Mouse (Mus musculus) C2C12 (cell line): ENCODE data around the gene 1110032F04Rik. TPM values are rescaled to one million over a fixed set of nuclear protein-coding genes. Genes with fewer than 3 reads are reported as not detected.

Source experiments
- H3K27me3 ChIP-seq: one replicate; pipeline ENCODE4 v1.6.1; 2011; ENCODE audit not compliant: control insufficient read depth, insufficient read depth, insufficient read length
- H3K36me3 ChIP-seq: one replicate; pipeline ENCODE4 v1.6.1; 2011; ENCODE audit not compliant: control insufficient read depth, insufficient read depth
- H3K4me3 ChIP-seq: one replicate; pipeline ENCODE4 v1.5.1; 2011; ENCODE audit warnings: mild to moderate bottlenecking, control low read depth; ENCODE audit not compliant: poor library complexity, insufficient read depth, severe bottlenecking
- H3K79me2 ChIP-seq: one replicate; pipeline ENCODE4 v1.6.1; 2011; ENCODE audit not compliant: control insufficient read depth, insufficient read depth
- H3K79me3 ChIP-seq: one replicate; pipeline ENCODE4 v1.6.1; 2011; ENCODE audit warnings: low read depth, control low read depth
- H3ac ChIP-seq: one replicate; pipeline ENCODE3; 2011; ENCODE audit warnings: low read depth; ENCODE audit not compliant: control insufficient read depth, insufficient read length
- CEBPB ChIP-seq: IDR thresholded peaks from one replicate; pipeline ENCODE4 v1.6.1; 2011; ENCODE audit warnings: low read depth, mild to moderate bottlenecking, control low read depth, moderate library complexity
- CTCF ChIP-seq: IDR thresholded peaks from one replicate; pipeline ENCODE4 v1.5.1; 2011; ENCODE audit not compliant: control insufficient read depth, insufficient read depth, insufficient read length
- FOSL1 ChIP-seq: IDR thresholded peaks from one replicate; pipeline ENCODE4 v1.8.0; 2011; ENCODE audit warnings: mild to moderate bottlenecking, low read length; ENCODE audit not compliant: poor library complexity, insufficient read depth, severe bottlenecking
- MAX ChIP-seq: IDR thresholded peaks from one replicate; pipeline ENCODE4 v1.6.1; 2011; ENCODE audit warnings: mild to moderate bottlenecking, control low read depth
- MYOD1 ChIP-seq: IDR thresholded peaks from one replicate; pipeline ENCODE4 v1.6.1; 2011; ENCODE audit warnings: low read depth; ENCODE audit not compliant: control insufficient read depth, insufficient read length
- MYOG ChIP-seq: IDR thresholded peaks from one replicate; pipeline ENCODE4 v1.6.1; 2011; ENCODE audit not compliant: control insufficient read depth, insufficient read length; ENCODE audit errors: extremely low read depth
- USF1 ChIP-seq: IDR thresholded peaks from one replicate; pipeline ENCODE4 v1.6.1; 2011; ENCODE audit warnings: low read depth, mild to moderate bottlenecking, control low read depth, moderate library complexity
- polyA plus RNA-seq: library from polyadenylated mRNA; unstranded; fragments of >200 nt; fragmentation: generic; extraction: Trizol; gene quantifications from one replicate; pipeline ENCODE4 v1.2.1, GENCODE M21; 2012; ENCODE audit warnings: missing spikeins

1110032F04Rik gene
- polyA plus RNA-seq, 1 experiment = not detected

- TF ChIP-seq FOSL1 = no peak
- no peak for TF ChIP-seq MYOG
- no peak for TF ChIP-seq CTCF
- no peak for TF ChIP-seq USF1
- TF ChIP-seq MYOD1 = no peak
- no peak for TF ChIP-seq MAX
- TF ChIP-seq CEBPB = no peak
- no peaks in the 10 kb centered on the region for H3K27me3 ChIP-seq
- H3ac ChIP-seq = no peak overlapping the region
- no peaks in the 10 kb centered on the region for H3K79me3 ChIP-seq
- no peak overlapping the region for H3K4me3 ChIP-seq
- H3K79me2 ChIP-seq = no peaks in the 10 kb centered on the region
- no peaks in the 10 kb centered on the region for H3K36me3 ChIP-seq
These were observed 41.7 kb upstream of the 1110032F04Rik start for GRCm38 (mm10) chr3:68827671-68828070.

GRCm38 (mm10) chr3:68829944-68830343 lies 39.4 kb upstream of the 1110032F04Rik start:
- no peaks in the 10 kb centered on the region for H3K27me3 ChIP-seq
- TF ChIP-seq CEBPB (no peak), USF1 (no peak), MAX (no peak), FOSL1 (no peak), MYOD1 (no peak), CTCF (no peak), MYOG (no peak)
- no peaks in the 10 kb centered on the region for H3K79me3 ChIP-seq
- H3K36me3 ChIP-seq = no peaks in the 10 kb centered on the region
- H3ac ChIP-seq = no peak overlapping the region
- no peaks in the 10 kb centered on the region for H3K79me2 ChIP-seq
- H3K4me3 ChIP-seq = no peak overlapping the region

- no peaks in the 10 kb centered on the region for H3K36me3 ChIP-seq
- H3K4me3 ChIP-seq = no peak overlapping the region
- H3K27me3 ChIP-seq = no peaks in the 10 kb centered on the region
- H3K79me3 ChIP-seq = no peaks in the 10 kb centered on the region
- TF ChIP-seq MYOD1 (no peak), MYOG (no peak), MAX (no peak), CTCF (no peak), FOSL1 (no peak)
- no peaks in the 10 kb centered on the region for H3K79me2 ChIP-seq
- no peak overlapping the region for H3ac ChIP-seq
These were observed 32.4 kb upstream of the 1110032F04Rik start for GRCm38 (mm10) chr3:68836857-68837499.

GRCm38 (mm10) chr3:68840206-68840605 lies 29.2 kb upstream of the 1110032F04Rik start:
- H3ac ChIP-seq = no peak overlapping the region
- H3K4me3 ChIP-seq = no peak overlapping the region
- H3K79me2 ChIP-seq = no peaks in the 10 kb centered on the region
- H3K36me3 ChIP-seq = no peaks in the 10 kb centered on the region
- no peaks in the 10 kb centered on the region for H3K27me3 ChIP-seq
- TF ChIP-seq MAX (no peak), USF1 (no peak), CTCF (no peak), MYOD1 (no peak), CEBPB (no peak)
- no peaks in the 10 kb centered on the region for H3K79me3 ChIP-seq

- Histone ChIP-seq H3ac (no peak overlapping the region), H3K79me2 (no peaks in the 10 kb centered on the region), H3K27me3 (no peaks in the 10 kb centered on the region)
These were observed 25.4 kb upstream of the 1110032F04Rik start for GRCm38 (mm10) chr3:68844025-68844424.

GRCm38 (mm10) chr3:68848323-68848722 lies 21.1 kb upstream of the 1110032F04Rik start:
- Histone ChIP-seq H3K79me2 (no peaks in the 10 kb centered on the region), H3K4me3 (no peak overlapping the region), H3K36me3 (no peaks in the 10 kb centered on the region), H3K79me3 (no peaks in the 10 kb centered on the region), H3ac (no peak overlapping the region), H3K27me3 (peaks cover under 1% of the 10 kb centered on the region)
- TF ChIP-seq MAX (no peak), FOSL1 (no peak), MYOD1 (no peak), CTCF (no peak)

More at GRCm38 (mm10) chr3:68844025-68844424, 25.4 kb upstream of the 1110032F04Rik start:
- Histone ChIP-seq H3K4me3 (no peak overlapping the region), H3K36me3 (no peaks in the 10 kb centered on the region), H3K79me3 (no peaks in the 10 kb centered on the region)
- TF ChIP-seq USF1 (no peak), MYOG (no peak), FOSL1 (no peak), CEBPB (no peak), MYOD1 (no peak), MAX (no peak), CTCF (no peak)
